Mouse (Mus musculus) hindlimb bud, embryonic 11.5 days (tissue): ENCODE data around the gene Cfi.

Source experiments
- DNase-seq: peaks from one replicate; pipeline ENCODE4 v3.0.0-alpha.2; 2012; ENCODE audit warnings: low read depth, low spot score; ENCODE audit errors: extremely low spot score

Gene Cfi

GRCm38 (mm10) chr3:129835388-129835934 lies at the start of gene Cfi:
Gene Cfi, plus strand, starts transcription at chr3:129835884.
- DNase-seq = no peak

- DNase-seq = no peak
Observed at GRCm38 (mm10) chr3:129793801-129794200, 41.9 kb upstream of the Cfi start.

- DNase-seq = no peak
Observed at GRCm38 (mm10) chr3:129797341-129797740, 38.3 kb upstream of the Cfi start.

GRCm38 (mm10) chr3:129798551-129798950 lies 37.1 kb upstream of the Cfi start:
- no peak for DNase-seq

GRCm38 (mm10) chr3:129799011-129799410 lies 36.7 kb upstream of the Cfi start:
- DNase-seq = no peak

- no peak for DNase-seq
Observed at GRCm38 (mm10) chr3:129803765-129804164, 31.9 kb upstream of the Cfi start, which contains the start of gene Lrit3. Gene Lrit3, minus strand, starts transcription at chr3:129804030.

GRCm38 (mm10) chr3:129820847-129821246 lies 14.8 kb upstream of the Cfi start:
- DNase-seq = no peak

GRCm38 (mm10) chr3:129821736-129822135 lies 13.9 kb upstream of the Cfi start:
- no peak for DNase-seq

- no peak for DNase-seq
Observed at GRCm38 (mm10) chr3:129822206-129822775, 13.4 kb upstream of the Cfi start, which contains the start of gene Rrh. Gene Rrh, minus strand, starts transcription at chr3:129822587.

- peak; percentile 14 for DNase-seq
Observed at GRCm38 (mm10) chr3:129823293-129823692, 12.4 kb upstream of the Cfi start.

GRCm38 (mm10) chr3:129824146-129824545 lies 11.5 kb upstream of the Cfi start:
- no peak for DNase-seq

GRCm38 (mm10) chr3:129824891-129825290 lies 10.8 kb upstream of the Cfi start:
- DNase-seq = no peak

- no peak for DNase-seq
Observed at GRCm38 (mm10) chr3:129826691-129827090, 9.0 kb upstream of the Cfi start.

- DNase-seq = no peak
Observed at GRCm38 (mm10) chr3:129827691-129828090, 8.0 kb upstream of the Cfi start.

- no peak for DNase-seq
Observed at GRCm38 (mm10) chr3:129830626-129831025, 5.1 kb upstream of the Cfi start.

GRCm38 (mm10) chr3:129831035-129831568 lies 4.6 kb upstream of the Cfi start, which contains the start of gene Gar1:
Gene Gar1, minus strand, starts transcription at chr3:129831396.
- peak; percentile 90 for DNase-seq

GRCm38 (mm10) chr3:129836051-129836697 lies 490 bp downstream of the Cfi start:
- no peak for DNase-seq

- DNase-seq = no peak
Observed at GRCm38 (mm10) chr3:129836965-129837364, 1.3 kb downstream of the Cfi start.

- no peak for DNase-seq
Observed at GRCm38 (mm10) chr3:129838017-129838416, 2.3 kb downstream of the Cfi start.

- DNase-seq = no peak
Observed at GRCm38 (mm10) chr3:129845868-129846267, 10.2 kb downstream of the Cfi start.

- no peak for DNase-seq
Observed at GRCm38 (mm10) chr3:129846846-129847245, 11.2 kb downstream of the Cfi start.

- no peak for DNase-seq
Observed at GRCm38 (mm10) chr3:129862592-129862991, 26.9 kb downstream of the Cfi start.
